Mouse (Mus musculus): Measurements from ENCODE around the gene Tmem151a. TPM values are rescaled to one million over a fixed set of nuclear protein-coding genes. Genes with fewer than 3 reads are reported as not detected.
"Not testable (repeated sequence)": the region's sequence is repeated elsewhere in the genome, so short reads cannot be mapped to it uniquely, and the experiment has no call there.

Tmem151a gene
- total RNA-seq, 2 experiments from 2014 or later = 112 to 114 TPM

GRCm38 (mm10) chr19:5087884-5088728 is 2.8 kb upstream of the Tmem151a start, which contains the start of gene Yif1a:
Gene Yif1a (plus strand): TSS chr19:5088538.
- peak; percentile 90 to 98 for DNase-seq (ENCODE audit: low spot score in 2 of 2)
- Histone ChIP-seq H3K27ac (peak within 1 kb of the TSS; percentile 91), H3K4me3 (peak within 1 kb of the TSS; percentile 93)
- TF ChIP-seq CTCF (conservative IDR thresholded peaks at IDR 0.05) = peak; percentile 65

- TF ChIP-seq CTCF (conservative IDR thresholded peaks at IDR 0.05) = peak; percentile 74
- not testable (repeated sequence) for DNase-seq (ENCODE audit: low spot score in 2 of 2); H3K4me3 ChIP-seq
- peak overlapping the region; percentile 99 for H3K27ac ChIP-seq
These were observed 1.2 kb upstream of the Tmem151a start for GRCm38 (mm10) chr19:5086533-5086932.

GRCm38 (mm10) chr19:5084834-5085144 is 542 bp downstream of the Tmem151a start:
- no peak for DNase-seq (ENCODE audit: low spot score in 2 of 2)
- Histone ChIP-seq H3K4me3 (peak overlapping the region; percentile 89), H3K27ac (peak overlapping the region; percentile 99)
- TF ChIP-seq CTCF (conservative IDR thresholded peaks at IDR 0.05) = no peak

- peak overlapping the region; percentile 89 for H3K4me3 ChIP-seq
- no peak for DNase-seq (ENCODE audit: low spot score in 2 of 2)
- H3K27ac ChIP-seq = peak overlapping the region; percentile 99
- no peak for TF ChIP-seq CTCF (conservative IDR thresholded peaks at IDR 0.05)
These were observed 1.1 kb downstream of the Tmem151a start for GRCm38 (mm10) chr19:5083961-5084833.

- no peak for DNase-seq (ENCODE audit: low spot score in 2 of 2)
- H3K4me3 ChIP-seq = peak overlapping the region; percentile 18; the same call in 1 of the 2 replicates
- TF ChIP-seq CTCF (conservative IDR thresholded peaks at IDR 0.05) = no peak
- peak overlapping the region; percentile 62; the same call in 1 of the 2 replicates for H3K27ac ChIP-seq
These were observed 2.7 kb downstream of the Tmem151a start for GRCm38 (mm10) chr19:5082596-5082995.

- Histone ChIP-seq H3K27ac (peak overlapping the region; percentile 62; the same call in 1 of the 2 replicates), H3K4me3 (peak overlapping the region; percentile 13; the same call in 1 of the 2 replicates)
- TF ChIP-seq CTCF (conservative IDR thresholded peaks at IDR 0.05) = no peak
- DNase-seq (ENCODE audit: low spot score in 2 of 2) = no peak
These were observed 3.3 kb downstream of the Tmem151a start for GRCm38 (mm10) chr19:5082005-5082404.

- no peak overlapping the region for H3K4me3 ChIP-seq
- no peak for DNase-seq (ENCODE audit: low spot score in 2 of 2)
- TF ChIP-seq CTCF (conservative IDR thresholded peaks at IDR 0.05) = peak; percentile 71
- no peak overlapping the region for H3K27ac ChIP-seq
These were observed 6.1 kb downstream of the Tmem151a start for GRCm38 (mm10) chr19:5079279-5079678.

GRCm38 (mm10) chr19:5073518-5073917 is 11.8 kb downstream of the Tmem151a start:
- no peak for DNase-seq (ENCODE audit: low spot score in 2 of 2)
- TF ChIP-seq CTCF (conservative IDR thresholded peaks at IDR 0.05) = no peak
- no peak overlapping the region for H3K27ac ChIP-seq
- H3K4me3 ChIP-seq = no peak overlapping the region

- peak; percentile 73 for TF ChIP-seq CTCF (conservative IDR thresholded peaks at IDR 0.05)
These were observed 12.3 kb downstream of the Tmem151a start for GRCm38 (mm10) chr19:5073028-5073427.

GRCm38 (mm10) chr19:5072389-5073019 is 12.8 kb downstream of the Tmem151a start:
- H3K4me3 ChIP-seq = peak overlapping the region; percentile 55
- no peak overlapping the region for H3K27ac ChIP-seq
- no peak for TF ChIP-seq CTCF (conservative IDR thresholded peaks at IDR 0.05)
- DNase-seq (ENCODE audit: low spot score in 2 of 2) = no peak

More at GRCm38 (mm10) chr19:5073028-5073427, 12.3 kb downstream of the Tmem151a start:
- no peak for DNase-seq (ENCODE audit: low spot score in 2 of 2)
- H3K27ac ChIP-seq = no peak overlapping the region
- H3K4me3 ChIP-seq = peak overlapping the region; percentile 8; the same call in 1 of the 2 replicates

- peak overlapping the region; percentile 57 for H3K27ac ChIP-seq
- H3K4me3 ChIP-seq = peak overlapping the region; percentile 55
- DNase-seq (ENCODE audit: low spot score in 2 of 2) = no peak
- no peak for TF ChIP-seq CTCF (conservative IDR thresholded peaks at IDR 0.05)
These were observed 13.6 kb downstream of the Tmem151a start for GRCm38 (mm10) chr19:5071545-5072369.

GRCm38 (mm10) chr19:5071077-5071476 is 14.3 kb downstream of the Tmem151a start:
- Histone ChIP-seq H3K27ac (no peak overlapping the region; the same call in 1 of the 2 replicates), H3K4me3 (peak overlapping the region; percentile 55; the same call in 1 of the 2 replicates)
- no peak for TF ChIP-seq CTCF (conservative IDR thresholded peaks at IDR 0.05)
- DNase-seq (ENCODE audit: low spot score in 2 of 2) = no peak

All from layer of hippocampus, adult 2 months (tissue).